Mouse (Mus musculus) midbrain, embryonic 11.5 days (tissue): ENCODE measurements around the gene Foxe3. TPM values are rescaled to one million over a fixed set of nuclear protein-coding genes. Genes with fewer than 3 reads are reported as not detected.

Experiments used
- ATAC-seq: fragments of 200-750 bp; cut with Nextera tagmentation; 2 replicates; pipeline ENCODE4 v1.8.0; 2017; ENCODE audit warnings: moderate TSS enrichment, moderate library complexity; ENCODE audit not compliant: low FRiP score
- DNase-seq: peaks from one replicate; pipeline ENCODE4 v3.0.0; 2015; ENCODE audit warnings: low spot score; ENCODE audit errors: missing footprints
- H3K27ac ChIP-seq: fragments of 300-500 bp; sonication (generic); 2 replicates; pipeline ENCODE4 v1.5.1; 2014; ENCODE audit warnings: low read depth, low read length
- H3K27me3 ChIP-seq: fragments of 300-500 bp; sonication (generic); 2 replicates; pipeline ENCODE4 v1.6.1; 2014; ENCODE audit warnings: mild to moderate bottlenecking, low read length, moderate library complexity, mixed read lengths; ENCODE audit not compliant: control insufficient read depth, insufficient read depth
- H3K36me3 ChIP-seq: fragments of 300-500 bp; sonication (generic); 2 replicates; pipeline ENCODE4 v1.6.1; 2014; ENCODE audit warnings: mild to moderate bottlenecking, low read length, moderate library complexity, mixed read lengths; ENCODE audit not compliant: control insufficient read depth, insufficient read depth
- H3K4me1 ChIP-seq: fragments of 300-500 bp; sonication (generic); 2 replicates; pipeline ENCODE4 v1.6.1; 2014; ENCODE audit warnings: low read length; ENCODE audit not compliant: control insufficient read depth, insufficient read depth
- H3K4me2 ChIP-seq: fragments of 300-500 bp; sonication (generic); 2 replicates; pipeline ENCODE4 v1.6.1; 2014; ENCODE audit warnings: mild to moderate bottlenecking, moderate library complexity
- H3K4me3 ChIP-seq: fragments of 300-500 bp; sonication (generic); 2 replicates; pipeline ENCODE4 v1.5.1; 2014; ENCODE audit warnings: low read depth, low read length
- H3K9ac ChIP-seq: fragments of 300-500 bp; sonication (generic); 2 replicates; pipeline ENCODE4 v1.6.1; 2014; ENCODE audit warnings: low read length
- H3K9me3 ChIP-seq: fragments of 300-500 bp; sonication (generic); 2 replicates; pipeline ENCODE4 v1.6.1; 2016; ENCODE audit warnings: low read length; ENCODE audit not compliant: control insufficient read depth
- WGBS: fragments of 180-500 bp; shearing (Covaris S2); extraction: QIAGEN DNeasy Blood & Tissue Kit; methylation state at CpG from one replicate; pipeline ENCODE4 v1.1.7; 2014; 5-methylcytosine and 5-hydroxymethylcytosine counted together
- polyA plus RNA-seq: library from polyadenylated mRNA; unstranded; fragments of >200 nt; fragmentation: Nextera tagmentation; extraction: Ambion mirVana; gene quantifications from 2 replicates; pipeline ENCODE4 v1.2.1, GENCODE M21; 2014

Gene Foxe3
- polyA plus RNA-seq, 1 experiment from 2014 or later = 1.1 TPM

- Histone ChIP-seq H3K4me1 (no peaks in the 10 kb centered on the region; the same call in 1 of the 2 replicates), H3K4me3 (no peak overlapping the region), H3K36me3 (no peaks in the 10 kb centered on the region), H3K9ac (no peak overlapping the region), H3K9me3 (no peaks in the 10 kb centered on the region), H3K27me3 (no peaks in the 10 kb centered on the region), H3K27ac (no peak overlapping the region), H3K4me2 (no peak overlapping the region)
- ATAC-seq (no peak), DNase-seq (peak; percentile 54)
- WGBS = 75% methylated on average over 7 of the region's 7 CpGs
These were observed 22.2 kb upstream of the Foxe3 start for GRCm38 (mm10) chr4:114947852-114948481.

- no peaks in the 10 kb centered on the region for H3K9me3 ChIP-seq
- no peak overlapping the region for H3K4me2 ChIP-seq
- no peaks in the 10 kb centered on the region; the same call in 1 of the 2 replicates for H3K4me1 ChIP-seq
- WGBS = 32% methylated on average over 6 of the region's 6 CpGs
- H3K36me3 ChIP-seq = no peaks in the 10 kb centered on the region
- ATAC-seq (peak; percentile 70), DNase-seq (peak; percentile 98)
- H3K9ac ChIP-seq = no peak overlapping the region
- no peak overlapping the region for H3K4me3 ChIP-seq
- no peaks in the 10 kb centered on the region for H3K27me3 ChIP-seq
- H3K27ac ChIP-seq = no peak overlapping the region
These were observed 21.6 kb upstream of the Foxe3 start for GRCm38 (mm10) chr4:114947395-114947794.

GRCm38 (mm10) chr4:114946416-114946815 is 20.6 kb upstream of the Foxe3 start:
- Histone ChIP-seq H3K9me3 (no peaks in the 10 kb centered on the region), H3K27me3 (no peaks in the 10 kb centered on the region), H3K4me3 (no peak overlapping the region), H3K9ac (no peak overlapping the region), H3K36me3 (no peaks in the 10 kb centered on the region), H3K4me1 (no peaks in the 10 kb centered on the region; the same call in 1 of the 2 replicates), H3K27ac (no peak overlapping the region), H3K4me2 (no peak overlapping the region)
- WGBS = 84% methylated on average over 4 of the region's 4 CpGs
- DNase-seq (peak; percentile 71), ATAC-seq (no peak)

- no peak overlapping the region for H3K27ac ChIP-seq
- no peak overlapping the region for H3K4me3 ChIP-seq
- H3K4me2 ChIP-seq = no peak overlapping the region
- ATAC-seq (no peak), DNase-seq (peak; percentile 80)
- H3K9ac ChIP-seq = no peak overlapping the region
- H3K36me3 ChIP-seq = no peaks in the 10 kb centered on the region
- no peaks in the 10 kb centered on the region for H3K27me3 ChIP-seq
- 34% methylated on average over 5 of the region's 5 CpGs for WGBS
- no peaks in the 10 kb centered on the region for H3K9me3 ChIP-seq
- no peaks in the 10 kb centered on the region; the same call in 1 of the 2 replicates for H3K4me1 ChIP-seq
These were observed 19.2 kb upstream of the Foxe3 start for GRCm38 (mm10) chr4:114945021-114945420.

- no peaks in the 10 kb centered on the region; the same call in 1 of the 2 replicates for H3K4me1 ChIP-seq
- no peaks in the 10 kb centered on the region for H3K27me3 ChIP-seq
- DNase-seq = peak; percentile 79
- H3K36me3 ChIP-seq = no peaks in the 10 kb centered on the region
- H3K9me3 ChIP-seq = no peaks in the 10 kb centered on the region
- no peak overlapping the region for H3K9ac ChIP-seq
- H3K4me3 ChIP-seq = no peak overlapping the region
- H3K4me2 ChIP-seq = no peak overlapping the region
- WGBS = 59% methylated on average over 8 of the region's 8 CpGs
- no peak for ATAC-seq
- no peak overlapping the region for H3K27ac ChIP-seq
These were observed 16.8 kb upstream of the Foxe3 start for GRCm38 (mm10) chr4:114942583-114942982.

GRCm38 (mm10) chr4:114942112-114942511 is 16.3 kb upstream of the Foxe3 start:
- no peak overlapping the region for H3K4me3 ChIP-seq
- 49% methylated on average over 4 of the region's 4 CpGs for WGBS
- DNase-seq (peak; percentile 81), ATAC-seq (0 out of 2 replicates have a peak, but pooled peaks have one; percentile 51)
- H3K27me3 ChIP-seq = no peaks in the 10 kb centered on the region
- no peaks in the 10 kb centered on the region for H3K36me3 ChIP-seq
- no peaks in the 10 kb centered on the region for H3K9me3 ChIP-seq
- H3K27ac ChIP-seq = no peak overlapping the region
- no peak overlapping the region for H3K9ac ChIP-seq
- no peaks in the 10 kb centered on the region; the same call in 1 of the 2 replicates for H3K4me1 ChIP-seq
- H3K4me2 ChIP-seq = no peak overlapping the region

GRCm38 (mm10) chr4:114941311-114941710 is 15.5 kb upstream of the Foxe3 start:
- H3K4me2 ChIP-seq = no peak overlapping the region
- no peaks in the 10 kb centered on the region for H3K36me3 ChIP-seq
- H3K4me3 ChIP-seq = no peak overlapping the region
- no peaks in the 10 kb centered on the region for H3K27me3 ChIP-seq
- no peak overlapping the region for H3K9ac ChIP-seq
- WGBS = 76% methylated on average over 4 of the region's 4 CpGs
- no peaks in the 10 kb centered on the region for H3K9me3 ChIP-seq
- H3K4me1 ChIP-seq = no peaks in the 10 kb centered on the region; the same call in 1 of the 2 replicates
- ATAC-seq = no peak
- no peak overlapping the region for H3K27ac ChIP-seq
- peak; percentile 76 for DNase-seq

- DNase-seq (no peak), ATAC-seq (no peak)
- no peak overlapping the region for H3K27ac ChIP-seq
- no peak overlapping the region for H3K4me3 ChIP-seq
- H3K4me1 ChIP-seq = no peaks in the 10 kb centered on the region
- WGBS = 76% methylated on average over 3 of the region's 3 CpGs
- H3K9me3 ChIP-seq = no peaks in the 10 kb centered on the region
- no peaks in the 10 kb centered on the region for H3K27me3 ChIP-seq
- no peak overlapping the region for H3K4me2 ChIP-seq
- H3K36me3 ChIP-seq = no peaks in the 10 kb centered on the region
- H3K9ac ChIP-seq = no peak overlapping the region
These were observed 12.4 kb upstream of the Foxe3 start for GRCm38 (mm10) chr4:114938248-114938647.

GRCm38 (mm10) chr4:114937459-114938047 is 11.7 kb upstream of the Foxe3 start:
- no peaks in the 10 kb centered on the region for H3K36me3 ChIP-seq
- no peaks in the 10 kb centered on the region for H3K4me1 ChIP-seq
- WGBS = 74% methylated on average over 4 of the region's 4 CpGs
- no peak overlapping the region for H3K9ac ChIP-seq
- no peaks in the 10 kb centered on the region for H3K27me3 ChIP-seq
- no peak overlapping the region for H3K4me2 ChIP-seq
- H3K27ac ChIP-seq = no peak overlapping the region
- DNase-seq (peak; percentile 79), ATAC-seq (no peak)
- H3K4me3 ChIP-seq = no peak overlapping the region
- no peaks in the 10 kb centered on the region for H3K9me3 ChIP-seq
